Mouse (Mus musculus): ENCODE measurements around the gene Rab22a. TPM values are rescaled to one million over a fixed set of nuclear protein-coding genes. Genes with fewer than 3 reads are reported as not detected.

The Rab22a gene
- total RNA-seq, 2 experiments from 2014 or later: 8.5 to 16.6 TPM

Other genes with a start within 250 kb of the Rab22a start
- 0.40 TPM in 1 of 2 replicates, not detected in the other for gene 1700021F07Rik, start 137.2 kb upstream of the Rab22a start, total RNA-seq (2015)
- gene 1700021F07Rik, start 137.2 kb upstream of the Rab22a start, total RNA-seq (2017): not detected in 2 replicates
- gene Ankrd60, start 81.4 kb upstream of the Rab22a start, total RNA-seq (2015): not detected in 2 replicates
- not detected in 2 replicates for gene Ankrd60, start 81.4 kb upstream of the Rab22a start, total RNA-seq (2017)
- gene 1700010B08Rik, start 59.7 kb downstream of the Rab22a start, total RNA-seq (2015): not detected in 2 replicates
- gene 1700010B08Rik, start 59.7 kb downstream of the Rab22a start, total RNA-seq (2017): not detected in 2 replicates
- gene Vapb, start 77.8 kb downstream of the Rab22a start, total RNA-seq (2015): 11.2 and 14.3 TPM in 2 replicates
- 85.1 and 86.5 TPM in 2 replicates for gene Vapb, start 77.8 kb downstream of the Rab22a start, total RNA-seq (2017)

All from megakaryocyte, adult 5-6 weeks (primary cell).